Mouse (Mus musculus) heart, postnatal 10 days (tissue): ENCODE data around the gene Ikzf4. TPM values are rescaled to one million over a fixed set of nuclear protein-coding genes. Genes with fewer than 3 reads are reported as not detected.

Experiments
- DNase-seq, 2 experiments: peaks; one replicate each; pipeline ENCODE4 v3.0.0; 2021
- intact Hi-C: fragments of 180-260 bp; cut with DNase I; formaldehyde crosslinking; loops from one replicate; pipeline ENCODE4 v1.15.1; 2025
- total RNA-seq, 2 experiments: library from RNA; stranded (reverse); gene quantifications; 2 replicates each; pipeline ENCODE4 v1.2.3; 2021

Gene Ikzf4
- total RNA-seq: 1 to 10 TPM; 1.8 to 2.0 TPM

- peak; percentile 46 to 48 for DNase-seq
- intact Hi-C loops: no loop called here
Measured at GRCm38 (mm10) chr10:128645111-128646011, at the start of gene Ikzf4. Gene Ikzf4, minus strand, starts transcription at chr10:128645991.

- intact Hi-C loops: no loop called here
- no peak for DNase-seq
Measured at GRCm38 (mm10) chr10:128695411-128695991, 49.7 kb upstream of the Ikzf4 start.

GRCm38 (mm10) chr10:128674469-128675008, 28.7 kb upstream of the Ikzf4 start:
- DNase-seq: peak; percentile 41 to 52
- intact Hi-C loops: loop anchor here (2.0 to 5.0 kb wide), 3 partner anchors 48 to 107 kb away; partner anchors contain the start of genes Pa2g4 and Rps26

GRCm38 (mm10) chr10:128673763-128674468, 28.1 kb upstream of the Ikzf4 start, which contains the start of gene Suox:
Gene Suox, minus strand, starts transcription at chr10:128674073.
- DNase-seq: peak; percentile 84 to 88
- intact Hi-C loops: loop anchor here (2.0 to 5.0 kb wide), 3 partner anchors 47 to 107 kb away; partner anchors contain the start of genes Pa2g4 and Rps26

DNA sequence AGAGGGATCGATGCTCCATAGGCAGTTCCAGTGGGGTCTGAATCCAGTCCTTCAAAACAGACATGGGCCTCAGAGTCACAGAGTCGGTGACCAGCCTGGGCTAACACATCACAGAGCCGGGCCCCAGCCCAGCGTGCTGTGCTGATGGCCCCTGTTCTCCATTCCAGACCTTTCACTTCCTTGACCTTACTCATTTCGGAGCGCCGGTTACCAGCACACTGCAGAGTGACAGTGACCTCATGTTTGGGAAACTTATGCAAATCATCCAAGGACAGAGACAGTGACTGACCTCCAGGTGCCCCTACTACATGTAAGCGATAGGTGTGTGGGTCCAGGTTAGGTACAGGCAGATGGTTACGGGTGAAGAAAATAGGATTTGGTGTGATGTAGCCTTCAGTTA, 25.4 kb upstream of the Ikzf4 start:
- no peak for DNase-seq
- intact Hi-C loops: loop anchor here (5.0 kb wide), 2 partner anchors 59 to 104 kb away; partner anchors contain the start of gene Pa2g4

DNA sequence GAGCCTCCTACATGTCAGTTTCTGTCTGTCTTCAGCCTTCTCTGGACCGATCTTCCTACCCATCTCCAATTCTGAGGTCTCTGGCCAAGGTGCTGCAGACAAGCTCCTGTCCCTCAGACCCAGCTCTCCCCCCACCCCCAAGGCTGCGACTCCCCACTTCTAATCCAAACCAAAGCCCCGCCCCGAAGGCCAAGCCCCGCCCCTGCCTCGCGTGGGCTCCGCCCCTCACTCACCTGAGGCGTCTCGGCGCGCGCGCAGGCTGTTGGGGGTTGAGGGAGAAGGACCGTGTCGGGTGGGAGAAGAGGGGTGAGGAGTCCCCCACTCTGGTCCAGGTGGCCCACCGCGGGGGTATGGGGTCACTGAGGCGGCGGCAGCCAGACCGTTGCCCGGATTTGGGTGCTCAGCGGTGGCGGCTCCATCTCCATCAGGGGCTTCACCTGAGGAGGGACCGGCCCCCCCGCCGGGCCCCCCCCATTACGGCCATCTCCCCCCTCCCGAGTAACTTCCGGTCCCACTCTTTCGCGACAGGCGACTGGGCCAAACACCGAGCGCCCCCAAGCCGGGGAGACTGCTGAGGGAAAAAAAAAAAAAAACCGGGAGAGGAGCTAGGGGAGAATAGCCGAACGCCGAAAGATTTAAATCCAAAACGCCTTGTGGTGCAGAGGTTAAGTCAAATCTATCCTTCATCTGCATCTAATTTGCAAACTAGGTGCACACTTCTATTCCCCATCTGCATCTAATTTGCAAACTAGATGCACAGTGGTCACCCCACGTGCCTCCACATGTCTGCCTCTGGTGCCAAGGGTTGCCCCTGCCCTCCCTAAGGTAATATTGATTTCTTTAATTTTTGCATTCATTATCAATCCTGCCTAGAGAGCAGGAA, 23.2 kb upstream of the Ikzf4 start:
- intact Hi-C loops: no loop called here
- DNase-seq: peak; percentile 19 to 34

- no peak for DNase-seq
- intact Hi-C loops: no loop called here
Measured at GRCm38 (mm10) chr10:128665806-128666205, 20.0 kb upstream of the Ikzf4 start.

DNA sequence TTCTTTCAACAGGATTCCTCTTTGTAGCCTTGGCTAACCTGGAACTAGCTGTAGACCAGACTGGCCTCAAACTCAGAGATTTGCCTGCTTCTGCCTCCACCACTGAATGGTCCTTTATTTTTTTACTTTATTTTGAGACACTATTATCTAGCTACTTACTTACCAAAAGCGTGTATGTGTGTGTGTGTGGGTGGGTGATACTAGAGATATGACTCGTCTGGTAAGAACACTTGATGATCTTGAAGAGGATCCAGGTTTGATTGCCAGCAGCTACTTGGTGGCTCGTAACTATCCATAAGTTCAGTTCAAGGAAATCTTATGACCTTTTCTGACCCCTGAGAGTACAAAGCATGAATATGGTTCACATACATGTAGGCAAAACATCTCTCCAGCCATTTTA, 19.5 kb upstream of the Ikzf4 start:
- intact Hi-C loops: no loop called here

GRCm38 (mm10) chr10:128664808-128665207, 19.0 kb upstream of the Ikzf4 start:
- intact Hi-C loops: no loop called here
- no peak for DNase-seq

More for the DNA sequence above, 19.5 kb upstream of the Ikzf4 start:
- no peak for DNase-seq

- DNase-seq: no peak
- intact Hi-C loops: no loop called here
Measured at GRCm38 (mm10) chr10:128663441-128664220, 17.8 kb upstream of the Ikzf4 start.

DNA sequence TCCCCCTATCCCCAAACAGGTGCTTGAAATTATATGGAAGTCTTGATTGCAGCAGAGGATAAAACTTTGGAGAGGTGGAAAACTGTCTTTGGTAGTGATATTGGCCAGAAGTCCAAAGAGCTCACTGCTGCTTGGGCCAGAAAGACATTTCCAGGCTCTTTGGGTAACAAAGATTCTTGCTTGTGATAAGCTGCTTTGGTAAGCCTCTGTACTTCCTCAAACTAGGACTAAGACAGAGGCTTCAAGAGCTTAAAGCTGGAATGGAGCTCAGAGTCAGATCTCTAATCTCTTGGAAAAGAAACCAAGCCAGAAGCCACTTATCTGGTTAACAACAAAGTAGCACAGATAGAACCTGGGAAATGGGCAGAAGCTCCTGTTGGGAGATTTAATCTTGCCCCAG, 16.7 kb upstream of the Ikzf4 start:
- no peak for DNase-seq
- intact Hi-C loops: no loop called here

DNA sequence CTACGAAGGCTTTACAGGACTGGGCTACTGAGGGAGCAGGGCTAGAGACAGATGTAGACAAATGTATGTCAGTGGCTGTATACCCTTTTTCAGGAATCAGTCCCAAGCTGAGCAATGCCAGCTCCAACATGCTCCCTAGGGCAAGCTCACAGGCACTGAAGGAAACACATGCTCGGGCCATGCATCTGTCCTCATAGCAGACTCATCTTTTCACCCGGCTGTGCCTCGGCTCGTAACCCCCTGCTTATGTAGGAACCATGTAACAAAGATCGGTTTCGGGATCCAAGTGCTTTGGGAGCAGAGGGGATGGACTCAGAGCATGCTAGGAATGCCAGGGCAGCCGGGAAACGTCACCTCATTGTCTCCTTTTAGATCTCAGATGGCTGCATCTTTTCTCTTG, 13.7 kb upstream of the Ikzf4 start:
- intact Hi-C loops: no loop called here

DNA sequence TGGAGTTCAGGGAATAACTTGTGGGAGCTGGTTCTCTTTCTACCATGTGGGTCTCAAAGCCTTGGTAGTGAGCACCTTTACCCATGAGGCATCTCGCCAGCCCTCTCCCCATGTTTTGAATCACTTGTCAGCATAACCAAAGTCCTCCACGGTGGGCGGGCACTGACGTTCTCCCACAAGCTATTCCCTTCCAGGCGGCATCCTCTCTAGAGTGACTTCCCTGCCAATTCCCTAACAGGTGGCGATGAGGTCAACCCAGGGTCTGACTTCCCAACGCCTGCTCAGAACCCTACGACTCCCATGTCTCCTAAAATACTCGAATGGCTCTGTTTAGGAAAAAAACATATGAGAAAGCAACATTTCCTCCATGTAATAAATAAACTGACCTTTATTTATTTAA, 12.1 kb upstream of the Ikzf4 start:
- intact Hi-C loops: no loop called here
- no peak for DNase-seq

More for the DNA sequence above, 13.7 kb upstream of the Ikzf4 start:
- no peak for DNase-seq

DNA sequence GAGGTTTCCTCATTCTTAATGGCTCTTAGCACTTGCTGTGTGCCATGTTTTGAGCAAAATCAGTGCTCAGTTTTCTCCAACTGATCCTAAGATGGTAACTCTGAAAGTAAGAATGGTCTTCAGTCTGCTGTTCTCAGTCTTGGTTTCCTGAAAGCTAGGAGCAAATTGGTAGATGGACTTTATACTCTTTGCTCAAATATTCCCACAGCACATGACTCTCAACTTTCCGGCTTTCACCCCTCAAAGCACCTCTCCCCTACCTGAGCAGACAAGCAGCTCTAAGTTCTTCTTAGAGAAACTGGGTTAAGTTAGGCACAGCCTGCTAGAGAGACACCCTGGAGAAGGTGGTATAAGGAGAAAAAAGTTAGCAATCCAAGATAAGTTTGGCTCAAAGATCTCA, 10.9 kb upstream of the Ikzf4 start:
- intact Hi-C loops: no loop called here
- no peak for DNase-seq

DNA sequence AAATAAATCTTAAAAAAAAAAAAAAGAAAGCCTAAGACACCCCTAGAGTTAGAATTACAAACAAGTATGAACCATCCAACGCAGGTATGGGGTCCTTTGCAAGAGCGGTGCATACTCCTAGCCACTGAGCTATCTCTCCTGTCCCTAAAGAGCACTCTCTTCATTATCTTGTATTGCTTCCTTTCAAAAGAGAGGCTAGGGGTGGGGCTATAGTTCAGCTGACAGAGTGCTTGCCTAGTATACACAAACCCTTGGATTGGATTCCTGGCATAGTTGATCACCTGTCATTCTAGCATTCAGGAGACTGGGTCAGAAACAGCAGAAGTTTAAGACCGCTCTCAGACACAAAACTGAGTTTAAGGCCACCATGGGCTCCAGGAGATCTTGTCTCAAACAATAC, 9.5 kb upstream of the Ikzf4 start:
- no peak for DNase-seq
- intact Hi-C loops: no loop called here

DNA sequence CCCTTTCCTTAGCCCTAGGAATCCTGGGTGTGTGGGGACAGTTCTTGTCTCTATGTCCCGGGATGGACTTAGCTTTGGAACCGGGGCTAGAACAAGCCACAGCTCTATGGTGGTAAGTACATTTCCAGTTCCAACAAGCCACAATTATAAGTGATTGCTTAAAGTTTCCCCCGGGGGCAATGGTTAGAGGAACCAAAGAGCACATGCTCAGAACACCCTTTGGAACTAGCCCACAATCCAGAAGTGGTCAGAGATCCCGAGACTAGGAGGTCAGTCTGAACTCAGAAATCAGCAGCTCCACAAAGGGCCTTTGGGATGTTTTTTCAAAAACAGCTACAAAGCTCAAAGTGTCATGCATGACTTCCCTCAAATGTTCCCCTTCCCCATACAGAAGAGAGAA, 8.1 kb upstream of the Ikzf4 start:
- intact Hi-C loops: no loop called here
- DNase-seq: no peak

DNA sequence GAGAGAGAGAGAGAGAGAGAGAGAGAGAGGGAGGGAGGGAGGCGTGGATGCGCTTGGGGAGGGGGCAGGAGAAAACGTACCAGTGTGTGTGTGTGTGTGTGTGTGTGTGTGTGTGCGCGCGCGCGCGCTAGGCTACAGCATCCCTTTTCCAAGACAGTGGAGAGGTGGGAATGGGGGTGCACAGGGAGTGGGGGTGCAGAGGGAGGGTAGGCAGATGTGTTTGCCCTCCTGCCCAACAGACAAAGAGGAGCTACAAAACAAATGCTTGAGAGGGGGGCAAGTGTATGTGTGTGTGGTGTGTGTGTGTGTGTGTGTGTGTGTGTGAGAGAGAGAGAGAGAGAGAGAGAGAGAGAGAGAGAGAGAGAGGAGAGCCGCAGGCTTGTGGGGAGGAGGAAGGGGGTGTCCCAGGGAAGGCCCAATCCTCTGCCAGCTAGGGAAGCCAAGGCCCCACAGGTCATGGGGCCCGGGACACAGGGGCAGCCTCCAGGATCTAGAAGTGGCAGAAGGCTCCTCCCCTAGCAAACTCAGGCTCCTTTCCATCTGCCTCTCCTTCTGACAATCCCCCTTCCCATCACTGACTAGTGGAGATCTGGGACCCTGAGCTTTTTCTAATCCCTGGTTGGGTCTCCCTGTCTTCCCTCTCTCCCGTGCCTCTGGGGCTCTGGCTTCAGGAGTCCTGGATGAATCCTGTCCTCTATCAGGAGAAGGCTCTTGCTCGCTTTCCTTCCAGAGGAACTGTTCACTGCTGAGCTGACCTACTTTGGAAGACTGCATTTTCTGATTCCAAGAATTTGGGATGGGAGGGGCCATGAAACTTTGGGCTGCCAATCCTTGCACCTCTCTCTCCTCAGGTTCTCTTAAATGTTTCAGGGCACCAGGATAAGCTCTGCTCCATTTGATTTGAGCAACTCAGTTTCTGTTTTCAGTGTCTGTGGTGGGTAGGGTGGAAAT, 623 bp upstream of the Ikzf4 start:
- peak; percentile 23 to 38 for DNase-seq
- intact Hi-C loops: no loop called here

GRCm38 (mm10) chr10:128642749-128643148, 3.0 kb downstream of the Ikzf4 start:
- intact Hi-C loops: no loop called here
- no peak for DNase-seq
